Mouse (Mus musculus): ENCODE data around the gene Fignl2.
A peak's percentile ranks its signal among the peaks of the same experiment; 100 is the strongest.
"Not testable (repeated sequence)": the region's sequence is repeated elsewhere in the genome, so short reads cannot be mapped to it uniquely, and the experiment has no call there.

The Fignl2 gene

GRCm38 (mm10) chr15:101077813-101078730 lies at the start of gene Fignl2:
Gene Fignl2, minus strand, starts transcription at chr15:101078567.
- DNase-seq (ENCODE audit: low spot score) = no peak

DNA sequence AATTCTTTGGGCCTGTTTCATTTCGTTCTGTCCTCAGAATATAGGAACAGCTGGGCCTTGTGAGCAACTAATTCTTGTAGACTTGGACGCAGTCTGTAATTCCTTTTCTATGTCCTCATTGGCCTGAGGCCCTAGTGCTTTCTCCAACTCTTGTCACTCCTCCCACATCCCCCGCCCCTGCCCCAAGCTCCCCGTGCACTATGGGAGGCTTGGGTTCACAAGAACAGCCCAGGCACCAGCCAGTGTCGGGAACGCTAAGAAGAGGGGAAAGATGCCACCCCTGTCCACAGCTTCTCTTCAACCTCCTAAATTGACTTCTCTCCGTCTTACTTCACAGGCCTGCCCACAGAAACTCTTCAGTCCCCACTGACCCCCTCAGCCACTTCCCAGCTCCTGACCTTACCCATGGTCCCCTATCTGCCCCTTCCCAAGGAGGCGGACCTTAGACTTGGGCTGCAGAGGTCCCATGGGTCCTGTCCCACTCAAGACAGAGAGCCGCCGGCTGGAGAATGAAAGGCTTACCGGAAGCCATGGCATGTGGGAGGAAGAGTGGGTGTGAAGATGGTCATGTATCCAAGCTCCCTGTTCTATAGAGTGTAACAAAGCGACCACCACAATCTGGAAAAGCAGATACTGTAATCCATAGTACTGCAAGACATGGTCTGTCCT lies 48.6 kb upstream of the Fignl2 start:
- no peak for DNase-seq (ENCODE audit: low spot score)

DNA sequence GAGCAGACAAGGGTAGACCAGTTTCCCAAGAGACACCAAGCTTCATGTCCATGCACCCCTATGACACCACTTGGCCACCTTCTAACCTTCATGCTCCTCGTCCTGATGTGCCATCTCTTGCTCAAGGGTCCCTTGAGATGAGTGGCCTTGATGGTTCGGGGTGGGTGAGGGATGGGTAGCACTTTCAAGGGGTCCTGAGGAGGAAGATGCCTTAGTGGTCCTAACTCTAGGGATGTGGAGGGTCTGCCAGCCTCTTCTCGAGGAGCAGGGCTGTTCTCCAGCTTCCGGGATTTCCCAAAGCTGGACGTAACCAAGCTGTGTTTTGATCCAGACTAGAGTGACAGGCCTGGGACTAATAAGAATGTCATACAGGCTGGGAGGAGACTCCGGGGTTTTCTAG lies 47.2 kb upstream of the Fignl2 start:
- DNase-seq (ENCODE audit: low spot score) = no peak

GRCm38 (mm10) chr15:101123202-101123601 lies 44.8 kb upstream of the Fignl2 start:
- DNase-seq (ENCODE audit: low spot score) = no peak

DNA sequence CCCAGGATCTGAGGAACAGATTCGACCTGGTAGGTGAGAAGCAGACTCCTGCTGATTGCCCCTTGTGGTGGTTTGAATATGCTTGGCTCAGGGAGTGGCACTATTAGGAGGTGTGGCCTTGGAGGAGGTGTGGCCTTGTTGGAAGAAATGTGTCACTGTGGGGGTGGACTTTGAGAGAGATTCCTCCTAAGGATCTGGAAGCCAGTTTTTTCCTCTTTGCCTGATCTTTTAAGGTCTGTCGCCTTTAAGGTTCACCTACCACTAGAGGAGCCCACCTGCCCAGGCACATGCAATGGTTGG lies 43.9 kb upstream of the Fignl2 start:
- DNase-seq (ENCODE audit: low spot score) = no peak

DNA sequence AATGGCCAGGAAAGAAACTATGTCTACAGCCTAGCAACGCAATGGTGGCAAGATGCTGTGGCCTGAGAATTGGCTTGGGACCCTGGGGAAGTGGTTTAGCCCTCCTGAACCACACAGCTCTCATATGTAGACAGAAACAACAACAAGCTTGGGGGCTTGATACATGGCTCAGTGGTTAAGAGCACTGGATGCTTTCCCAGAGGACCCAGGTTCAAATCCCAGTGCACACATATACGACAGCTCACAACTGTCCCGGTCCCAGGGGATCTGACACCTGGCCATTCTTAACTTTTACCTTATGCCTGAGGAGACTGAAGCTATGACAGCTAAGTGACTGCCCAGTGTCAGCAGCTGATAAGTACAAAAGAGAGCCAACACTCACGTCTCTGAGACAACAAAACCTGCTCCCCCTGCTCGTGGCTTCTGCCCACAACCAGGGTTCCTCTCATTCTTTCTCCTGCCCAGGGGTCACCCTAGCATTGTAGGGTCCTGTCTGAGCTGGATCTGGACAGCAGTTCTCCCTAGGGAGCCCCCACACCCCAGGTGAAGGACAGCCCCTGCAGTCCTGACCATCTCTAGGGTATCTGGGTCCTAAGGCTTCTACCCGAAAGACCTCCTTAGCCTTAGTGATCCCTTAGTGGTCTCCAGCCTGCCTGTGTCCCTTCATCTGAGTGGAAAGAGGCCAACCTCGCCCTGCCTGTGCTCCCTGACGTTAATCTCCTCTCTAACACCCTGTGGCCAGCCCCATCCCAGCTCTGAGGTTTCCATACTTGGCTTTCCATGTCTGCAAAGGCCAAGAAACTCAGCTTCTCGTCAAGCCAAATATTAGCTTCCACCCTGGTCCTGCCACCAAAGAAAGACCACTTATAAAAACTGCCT lies 43.3 kb upstream of the Fignl2 start:
- DNase-seq (ENCODE audit: low spot score) = no peak

DNA sequence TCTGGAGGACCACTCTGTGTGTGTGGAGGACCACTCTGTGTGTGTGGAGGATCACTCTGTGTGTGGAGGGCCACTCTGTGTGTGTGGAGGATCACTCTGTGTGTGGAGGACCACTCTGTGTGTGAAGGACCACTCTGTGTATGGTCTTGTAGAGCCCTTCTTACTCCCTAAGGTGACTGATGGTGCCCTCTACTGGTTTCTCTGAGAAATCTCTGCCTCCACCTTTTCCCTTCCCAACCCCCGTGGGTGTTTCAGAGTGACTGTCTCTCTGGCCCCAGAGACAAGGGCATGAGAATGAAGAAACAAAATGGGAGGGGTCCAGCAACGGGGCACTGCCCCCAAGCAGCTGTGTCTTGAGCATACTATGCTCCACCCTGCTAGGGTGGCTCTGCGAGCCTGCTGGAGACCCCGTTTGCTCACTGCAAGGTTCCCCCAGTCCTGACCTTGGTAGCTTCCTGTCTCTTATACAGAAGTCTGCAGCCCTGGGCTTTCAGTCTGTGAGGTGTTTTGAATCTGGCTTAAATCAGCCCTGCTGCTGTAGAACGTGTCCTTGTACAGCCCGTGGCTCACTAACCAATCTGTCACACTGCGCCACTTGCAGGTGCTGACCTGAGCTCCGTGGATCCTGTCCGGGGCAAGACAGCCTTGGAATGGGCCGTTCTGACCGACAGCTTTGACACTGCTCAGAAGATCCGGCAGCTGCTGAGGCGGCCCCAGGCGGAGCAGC lies 40.2 kb upstream of the Fignl2 start:
- DNase-seq (ENCODE audit: low spot score) = no peak

- DNase-seq (ENCODE audit: low spot score) = no peak
Observed at GRCm38 (mm10) chr15:101115511-101116110, 37.2 kb upstream of the Fignl2 start, which contains the start of gene Ankrd33. Gene Ankrd33, plus strand, starts transcription at chr15:101115755.

DNA sequence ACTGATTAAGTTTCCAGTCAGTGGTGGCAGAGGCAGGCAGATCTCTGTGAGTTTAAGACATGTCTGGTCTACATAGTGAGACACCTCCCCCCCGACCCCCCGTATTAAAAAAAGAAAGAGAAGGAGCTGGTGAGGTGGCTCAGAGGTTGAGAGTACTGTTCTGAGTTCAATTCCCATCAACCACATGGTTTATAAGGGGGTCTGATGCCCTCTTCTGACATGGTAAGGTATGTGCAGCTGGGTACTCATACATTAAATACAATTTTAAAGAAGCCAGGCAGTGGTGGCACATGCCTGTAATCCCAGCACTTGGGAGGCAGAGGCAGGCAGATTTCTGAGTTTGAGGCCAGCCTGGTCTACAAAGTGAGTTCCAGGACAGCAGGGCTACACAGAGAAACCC lies 35.4 kb upstream of the Fignl2 start:
- not testable (repeated sequence) for DNase-seq (ENCODE audit: low spot score)

DNA sequence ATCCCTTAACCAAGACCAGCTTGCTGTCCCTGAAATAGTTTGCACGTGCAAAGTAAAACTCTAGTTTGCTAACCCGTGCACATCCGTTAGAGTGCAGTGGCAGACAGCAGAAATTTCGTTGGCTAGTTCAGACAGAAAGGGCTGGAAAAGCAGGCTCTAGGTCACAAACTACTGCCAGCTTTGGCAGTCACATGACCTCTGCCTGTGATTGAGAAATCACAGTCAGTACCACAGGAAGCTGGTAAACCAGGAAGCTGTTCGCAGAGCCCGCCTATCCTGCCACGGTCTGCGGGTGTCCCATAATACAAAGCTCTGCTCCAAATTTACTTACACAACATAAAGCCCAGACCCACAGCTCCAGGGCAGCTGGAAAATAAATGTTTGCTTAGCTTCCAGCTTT lies 34.8 kb upstream of the Fignl2 start:
- peak; percentile 36 for DNase-seq (ENCODE audit: low spot score)

- no peak for DNase-seq (ENCODE audit: low spot score)
Observed at GRCm38 (mm10) chr15:101107906-101108671, 29.7 kb upstream of the Fignl2 start.

- no peak for DNase-seq (ENCODE audit: low spot score)
Observed at GRCm38 (mm10) chr15:101106011-101106410, 27.6 kb upstream of the Fignl2 start.

DNA sequence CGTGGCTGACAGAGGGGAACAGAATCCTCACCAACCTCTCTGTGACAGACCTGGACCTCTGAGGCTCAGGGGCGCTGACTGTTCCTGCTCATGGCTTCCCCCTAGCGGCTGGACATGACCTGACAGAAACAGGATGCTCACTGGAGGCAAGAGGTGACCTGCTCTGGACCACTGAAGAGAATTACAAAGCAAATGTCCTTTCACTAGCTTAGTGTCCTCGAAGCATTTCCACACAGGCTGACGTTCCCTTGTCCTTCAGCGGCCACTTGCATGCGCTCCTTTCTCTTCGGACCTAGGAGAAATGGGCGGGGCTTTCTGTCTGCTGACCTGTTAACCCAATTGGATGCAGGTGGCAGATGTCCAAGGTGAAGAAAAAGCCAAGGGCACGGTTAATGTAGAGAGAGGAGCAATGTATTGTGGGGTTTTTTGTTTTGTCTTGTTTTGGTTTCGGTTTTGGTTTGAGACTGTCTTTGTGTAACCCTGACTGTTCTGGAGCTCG lies 27.2 kb upstream of the Fignl2 start:
- peak; percentile 85 for DNase-seq (ENCODE audit: low spot score)

DNA sequence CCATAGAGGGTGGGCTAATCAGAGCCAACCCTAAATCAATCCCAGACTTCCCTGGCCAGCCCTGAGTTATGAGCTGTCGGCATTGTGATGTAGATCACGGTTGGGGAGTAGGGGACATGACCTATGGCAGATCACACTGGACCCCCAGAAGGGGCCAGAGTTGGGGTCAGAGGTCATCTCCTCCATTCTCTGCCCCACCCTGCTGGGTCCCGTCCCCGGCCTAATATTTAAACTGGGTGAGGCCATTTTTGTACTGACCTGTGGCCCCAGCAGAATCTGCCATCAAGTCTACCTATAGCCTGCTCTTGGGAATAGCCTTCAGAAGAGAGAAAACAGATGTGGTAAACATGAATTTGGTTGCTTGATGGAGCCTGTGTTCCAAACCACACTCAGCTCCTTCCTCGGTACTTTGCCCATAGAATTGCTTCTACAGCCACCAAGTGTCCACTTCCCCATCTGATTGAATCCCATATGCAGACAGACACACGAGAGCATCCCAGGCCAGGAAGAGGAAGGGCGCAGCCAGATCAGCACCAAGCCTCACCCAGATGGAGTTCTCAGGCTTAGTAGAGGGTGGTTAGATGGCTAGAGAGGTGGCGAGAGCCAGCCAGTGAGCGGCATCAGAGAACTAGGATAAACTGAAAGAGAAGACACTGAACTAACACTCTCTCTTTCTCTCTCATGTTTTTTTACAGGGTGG lies 25.4 kb upstream of the Fignl2 start:
- no peak for DNase-seq (ENCODE audit: low spot score)

GRCm38 (mm10) chr15:101100996-101101395 lies 22.6 kb upstream of the Fignl2 start:
- DNase-seq (ENCODE audit: low spot score) = no peak

DNA sequence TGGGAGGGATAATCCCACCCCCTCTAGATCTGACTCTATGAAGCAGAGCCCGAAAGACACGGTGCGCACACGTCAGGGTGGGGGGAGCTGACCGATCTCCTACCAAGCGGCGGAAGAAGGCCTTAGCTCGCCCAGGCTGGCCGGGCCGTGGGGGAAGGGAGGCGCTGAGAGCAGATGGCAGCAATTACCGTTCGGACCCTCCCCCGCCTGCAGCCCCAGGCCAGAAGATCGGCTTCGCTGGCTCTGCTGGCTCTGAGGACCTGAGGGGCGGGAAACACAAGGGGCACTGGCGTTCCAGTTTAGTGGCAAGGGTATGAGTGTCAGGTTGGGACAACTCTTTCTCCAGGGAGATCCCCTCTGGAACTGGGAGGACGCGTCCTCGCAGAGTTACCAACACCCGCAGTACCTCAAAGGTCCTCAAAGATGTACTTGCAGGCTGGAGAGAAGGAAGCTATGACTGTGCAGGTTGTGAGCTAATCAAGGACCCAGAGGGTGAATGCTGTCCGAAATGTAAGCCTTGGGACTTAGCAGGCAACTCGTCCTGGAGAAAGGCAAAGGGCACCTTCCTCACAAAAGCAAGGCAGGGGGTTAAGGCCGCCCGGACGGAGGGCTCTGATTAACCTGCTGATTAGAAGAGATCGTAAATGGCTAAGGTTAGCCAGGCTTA lies 19.8 kb upstream of the Fignl2 start:
- DNase-seq (ENCODE audit: low spot score) = no peak

- DNase-seq (ENCODE audit: low spot score) = no peak
Observed at GRCm38 (mm10) chr15:101095392-101095791, 17.0 kb upstream of the Fignl2 start.

- DNase-seq (ENCODE audit: low spot score) = no peak
Observed at GRCm38 (mm10) chr15:101094979-101095378, 16.6 kb upstream of the Fignl2 start.

GRCm38 (mm10) chr15:101093988-101094387 lies 15.6 kb upstream of the Fignl2 start:
- DNase-seq (ENCODE audit: low spot score) = no peak
